Mouse (Mus musculus) lung, embryonic 14.5 days (tissue): ENCODE measurements around the gene Nkiras1. TPM values are rescaled to one million over a fixed set of nuclear protein-coding genes. Genes with fewer than 3 reads are reported as not detected.

Source experiments
- ATAC-seq: fragments of 200-750 bp; cut with Nextera tagmentation; 2 replicates; pipeline ENCODE4 v1.8.0; 2017; ENCODE audit warnings: mild to moderate bottlenecking, moderate TSS enrichment, moderate library complexity; ENCODE audit not compliant: insufficient read depth
- DNase-seq: peaks from one replicate; pipeline ENCODE4 v3.0.0-alpha.2; 2015
- H3K27ac ChIP-seq: fragments of 300-500 bp; sonication (generic); 2 replicates; pipeline ENCODE4 v1.5.1; 2014; ENCODE audit warnings: low read depth, mild to moderate bottlenecking, moderate library complexity
- H3K27me3 ChIP-seq: fragments of 300-500 bp; sonication (generic); 2 replicates; pipeline ENCODE4 v1.6.1; 2014; ENCODE audit warnings: low read length, control low read depth; ENCODE audit not compliant: insufficient read depth
- H3K36me3 ChIP-seq: fragments of 300-500 bp; sonication (generic); 2 replicates; pipeline ENCODE4 v1.6.1; 2014; ENCODE audit warnings: control low read depth; ENCODE audit not compliant: insufficient read depth
- H3K4me1 ChIP-seq: fragments of 300-500 bp; sonication (generic); 2 replicates; pipeline ENCODE4 v1.6.1; 2014; ENCODE audit warnings: antibody characterized with exemption, control low read depth; ENCODE audit not compliant: insufficient read depth
- H3K4me2 ChIP-seq: fragments of 300-500 bp; sonication (generic); 2 replicates; pipeline ENCODE4 v1.6.1; 2014; ENCODE audit warnings: mild to moderate bottlenecking
- H3K4me3 ChIP-seq: fragments of 300-500 bp; sonication (generic); 2 replicates; pipeline ENCODE4 v1.5.1; 2014; ENCODE audit warnings: low read depth, low read length
- H3K9ac ChIP-seq: fragments of 300-500 bp; sonication (generic); 2 replicates; pipeline ENCODE4 v1.6.1; 2014
- H3K9me3 ChIP-seq: fragments of 300-500 bp; sonication (generic); 2 replicates; pipeline ENCODE4 v1.6.1; 2016; ENCODE audit warnings: low read depth, low read length, control low read depth
- CTCF ChIP-seq: IDR thresholded peaks from 2 replicates; pipeline ENCODE4 v1.5.1; 2016; ENCODE audit warnings: antibody characterized with exemption, low read depth
- WGBS: fragments of 180-500 bp; shearing (Covaris S2); extraction: QIAGEN DNeasy Blood & Tissue Kit; methylation state at CpG from one replicate; pipeline ENCODE4 v1.1.7; 2014; 5-methylcytosine and 5-hydroxymethylcytosine counted together
- polyA plus RNA-seq: library from polyadenylated mRNA; unstranded; fragments of >200 nt; fragmentation: Nextera tagmentation; extraction: Ambion mirVana; gene quantifications from 2 replicates; pipeline ENCODE4 v1.2.1, GENCODE M21; 2014

Gene Nkiras1
- polyA plus RNA-seq, 1 experiment from 2014 or later, result 12.8 TPM

DNA sequence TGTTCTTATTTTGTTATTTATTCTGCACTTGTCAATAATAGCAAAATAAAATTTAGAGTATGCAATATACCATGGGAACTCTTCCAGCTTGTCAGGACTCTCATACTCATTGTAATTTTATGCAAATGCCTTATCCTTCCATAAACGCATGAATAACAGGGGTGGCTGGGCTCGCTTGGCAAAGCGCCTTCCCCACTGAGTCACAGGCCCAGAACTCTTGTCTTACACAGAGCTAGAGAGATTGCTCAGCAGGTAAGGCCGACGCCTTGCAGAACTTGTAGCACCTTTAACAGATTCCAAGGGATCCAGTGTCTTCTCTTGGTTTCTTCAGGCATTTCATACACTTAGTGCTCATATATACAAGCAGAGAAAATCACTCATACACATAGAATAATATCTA lies 9.4 kb downstream of the Nkiras1 start:
- Histone ChIP-seq H3K9me3 (no peaks in the 10 kb centered on the region), H3K27me3 (no peaks in the 10 kb centered on the region), H3K4me2 (no peak overlapping the region), H3K9ac (no peak overlapping the region), H3K4me1 (no peaks in the 10 kb centered on the region), H3K4me3 (no peak overlapping the region), H3K36me3 (peaks cover 67% of the 10 kb centered on the region), H3K27ac (no peak overlapping the region)
- DNase-seq, result no peak
- 94% methylated on average over 5 of the region's 5 CpGs for WGBS
- no peak for TF ChIP-seq CTCF
- no peak for ATAC-seq

DNA sequence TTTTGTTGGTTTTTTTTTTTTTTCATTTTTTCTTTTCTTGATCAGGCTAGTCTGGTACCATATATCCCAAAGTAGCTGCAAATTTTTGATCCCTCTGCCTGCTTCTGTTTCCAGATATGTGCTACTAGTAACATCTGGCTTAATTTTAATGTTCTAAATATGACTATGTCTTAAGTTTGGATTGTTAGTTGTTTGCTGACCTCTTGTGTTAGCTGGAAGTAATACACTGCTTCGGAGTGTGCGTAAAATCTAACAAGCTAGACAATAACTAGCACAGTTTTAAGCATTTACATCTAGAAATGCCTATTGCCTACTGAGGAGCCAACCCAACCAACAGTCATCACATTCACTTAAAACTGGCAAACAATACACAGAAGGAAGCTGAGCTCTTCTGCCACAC lies 13.6 kb downstream of the Nkiras1 start:
- peak; percentile 66 for DNase-seq
- Histone ChIP-seq H3K9ac (no peak overlapping the region), H3K27me3 (no peaks in the 10 kb centered on the region), H3K4me2 (no peak overlapping the region), H3K4me1 (no peaks in the 10 kb centered on the region), H3K27ac (no peak overlapping the region), H3K4me3 (no peak overlapping the region), H3K36me3 (peaks cover 43% of the 10 kb centered on the region), H3K9me3 (no peaks in the 10 kb centered on the region)
- TF ChIP-seq CTCF, result peak; percentile 49
- no peak for ATAC-seq
- 72% methylated on average over 2 of the region's 2 CpGs for WGBS

GRCm38 (mm10) chr14:18285476-18285875 lies 14.5 kb downstream of the Nkiras1 start:
- H3K9me3 ChIP-seq, result no peaks in the 10 kb centered on the region
- H3K36me3 ChIP-seq, result peaks cover 36% of the 10 kb centered on the region
- 76% methylated on average over 3 of the region's 3 CpGs for WGBS
- no peak for TF ChIP-seq CTCF
- no peaks in the 10 kb centered on the region for H3K4me1 ChIP-seq
- no peak overlapping the region for H3K4me3 ChIP-seq
- no peaks in the 10 kb centered on the region for H3K27me3 ChIP-seq
- no peak overlapping the region for H3K27ac ChIP-seq
- DNase-seq (no peak), ATAC-seq (no peak)
- no peak overlapping the region for H3K4me2 ChIP-seq
- H3K9ac ChIP-seq, result no peak overlapping the region

- no peak for ATAC-seq
Measured at GRCm38 (mm10) chr14:18286441-18286840, 15.5 kb downstream of the Nkiras1 start.

DNA sequence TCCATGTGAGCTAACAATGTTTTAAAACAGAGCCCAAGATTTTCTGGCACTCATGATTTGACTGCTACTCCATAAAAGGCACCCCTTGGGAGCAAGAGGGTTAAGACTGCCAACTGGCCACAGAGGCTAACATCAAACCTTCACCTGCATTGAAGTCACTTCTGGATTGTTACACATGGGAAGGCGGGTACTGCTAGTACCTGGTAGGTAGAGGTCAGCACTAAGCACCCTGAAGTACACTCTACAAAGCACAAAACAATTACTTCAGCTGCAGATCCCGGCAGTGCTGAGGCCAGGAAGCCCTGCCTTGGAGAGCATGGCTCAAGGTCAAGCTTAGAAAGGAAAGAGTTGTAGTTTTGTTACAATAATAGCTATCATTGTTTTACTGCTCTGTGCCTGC lies 16.5 kb downstream of the Nkiras1 start:
- H3K4me2 ChIP-seq, result no peak overlapping the region
- DNase-seq (no peak), ATAC-seq (no peak)
- H3K27me3 ChIP-seq, result no peaks in the 10 kb centered on the region
- no peaks in the 10 kb centered on the region for H3K4me1 ChIP-seq
- TF ChIP-seq CTCF, result no peak
- H3K9me3 ChIP-seq, result no peaks in the 10 kb centered on the region
- no peak overlapping the region for H3K4me3 ChIP-seq
- WGBS, result 69% methylated on average over 2 of the region's 2 CpGs
- H3K9ac ChIP-seq, result no peak overlapping the region
- peaks cover 23% of the 10 kb centered on the region; the same call in 1 of the 2 replicates for H3K36me3 ChIP-seq
- no peak overlapping the region for H3K27ac ChIP-seq

More at GRCm38 (mm10) chr14:18286441-18286840, 15.5 kb downstream of the Nkiras1 start:
- H3K36me3 ChIP-seq, result peaks cover 32% of the 10 kb centered on the region
- H3K27ac ChIP-seq, result no peak overlapping the region
- H3K4me2 ChIP-seq, result no peak overlapping the region
- no peaks in the 10 kb centered on the region for H3K27me3 ChIP-seq
- no peak for DNase-seq
- TF ChIP-seq CTCF, result no peak
- H3K9me3 ChIP-seq, result no peaks in the 10 kb centered on the region
- no peaks in the 10 kb centered on the region for H3K4me1 ChIP-seq
- H3K4me3 ChIP-seq, result no peak overlapping the region
- no peak overlapping the region for H3K9ac ChIP-seq
- 95% methylated on average over 2 of the region's 2 CpGs for WGBS

DNA sequence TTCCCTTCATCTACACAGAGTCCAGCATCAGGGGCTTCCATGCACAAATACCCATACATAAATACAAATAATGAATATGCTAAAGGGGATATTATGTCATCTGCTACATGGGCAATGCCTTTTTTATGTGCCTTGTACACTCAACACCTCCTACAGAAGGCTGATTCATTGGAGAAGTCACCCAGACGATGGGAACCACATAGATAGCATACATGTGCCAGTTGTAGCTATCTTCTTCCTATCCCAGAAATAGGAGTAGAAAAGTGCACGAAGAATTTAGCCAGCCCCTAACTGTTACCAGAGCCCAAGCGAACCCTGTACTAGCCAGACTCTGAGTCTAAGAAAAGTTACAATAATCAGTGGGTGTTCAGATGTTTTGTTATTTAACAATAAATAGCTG lies 21.2 kb downstream of the Nkiras1 start:
- no peaks in the 10 kb centered on the region for H3K36me3 ChIP-seq
- H3K9me3 ChIP-seq, result no peaks in the 10 kb centered on the region
- 79% methylated on average over 3 of the region's 3 CpGs for WGBS
- ATAC-seq (no peak), DNase-seq (no peak)
- H3K4me1 ChIP-seq, result no peaks in the 10 kb centered on the region
- H3K4me2 ChIP-seq, result no peak overlapping the region
- H3K9ac ChIP-seq, result no peak overlapping the region
- no peak overlapping the region for H3K27ac ChIP-seq
- no peak overlapping the region for H3K4me3 ChIP-seq
- no peaks in the 10 kb centered on the region for H3K27me3 ChIP-seq
- no peak for TF ChIP-seq CTCF

- H3K36me3 ChIP-seq, result no peaks in the 10 kb centered on the region
Measured at GRCm38 (mm10) chr14:18292578-18292977, 21.6 kb downstream of the Nkiras1 start.

GRCm38 (mm10) chr14:18297441-18297840 lies 26.5 kb downstream of the Nkiras1 start:
- H3K4me3 ChIP-seq, result no peak overlapping the region
- H3K4me1 ChIP-seq, result no peaks in the 10 kb centered on the region
- H3K4me2 ChIP-seq, result no peak overlapping the region
- no peak overlapping the region for H3K9ac ChIP-seq
- H3K27me3 ChIP-seq, result no peaks in the 10 kb centered on the region
- H3K27ac ChIP-seq, result no peak overlapping the region
- no peak for TF ChIP-seq CTCF
- WGBS, result 81% methylated on average over 2 of the region's 2 CpGs
- H3K9me3 ChIP-seq, result no peaks in the 10 kb centered on the region
- DNase-seq (no peak), ATAC-seq (no peak)
- no peaks in the 10 kb centered on the region for H3K36me3 ChIP-seq

More at GRCm38 (mm10) chr14:18292578-18292977, 21.6 kb downstream of the Nkiras1 start:
- Histone ChIP-seq H3K4me3 (no peak overlapping the region), H3K9me3 (no peaks in the 10 kb centered on the region), H3K4me2 (no peak overlapping the region), H3K27me3 (no peaks in the 10 kb centered on the region), H3K9ac (no peak overlapping the region), H3K4me1 (no peaks in the 10 kb centered on the region), H3K27ac (no peak overlapping the region)
- DNase-seq (no peak), ATAC-seq (no peak)
- 75% methylated on average over 3 of the region's 3 CpGs for WGBS
- no peak for TF ChIP-seq CTCF
